Mouse (Mus musculus): Measurements from ENCODE around the gene Skint11. TPM values are rescaled to one million over a fixed set of nuclear protein-coding genes. Genes with fewer than 3 reads are reported as not detected.
"Not testable (repeated sequence)": the region's sequence is repeated elsewhere in the genome, so short reads cannot be mapped to it uniquely, and the experiment has no call there.

Gene Skint11
- not detected in 2 replicates for polyA plus RNA-seq (2015; fragmentation: Nextera tagmentation; extraction: Ambion mirVana)

- Histone ChIP-seq H3K9me3 (no peaks in the 10 kb centered on the region), H3K27me3 (replicated peaks) (no peaks in the 10 kb centered on the region), H3K4me3 (replicated peaks) (no peak within 1 kb of the TSS), H3K9ac (no peak within 1 kb of the TSS), H3K36me3 (no peaks in the 10 kb centered on the region), H3K4me2 (no peak within 1 kb of the TSS), H3K4me1 (no peaks in the 10 kb centered on the region), H3K27ac (no peak within 1 kb of the TSS)
- WGBS = 88% methylated on average over 1 of the region's 1 CpGs
- ATAC-seq (ENCODE audit: insufficient read depth, low FRiP score, low read depth) = no peak
These were observed at the start of gene Skint11 for GRCm38 (mm10) chr4:114163084-114163483. Gene Skint11, plus strand, starts transcription at chr4:114163384.

GRCm38 (mm10) chr4:114161149-114161548, 2.0 kb upstream of the Skint11 start:
- H3K4me2 ChIP-seq = no peak overlapping the region
- H3K4me3 ChIP-seq (replicated peaks) = no peak overlapping the region
- H3K4me1 ChIP-seq = no peaks in the 10 kb centered on the region
- no peak for ATAC-seq (ENCODE audit: insufficient read depth, low FRiP score, low read depth)
- H3K9ac ChIP-seq = no peak overlapping the region
- no peaks in the 10 kb centered on the region for H3K27me3 ChIP-seq (replicated peaks)
- H3K27ac ChIP-seq = no peak overlapping the region
- no peaks in the 10 kb centered on the region for H3K36me3 ChIP-seq
- no peaks in the 10 kb centered on the region for H3K9me3 ChIP-seq

GRCm38 (mm10) chr4:114172898-114173297, 9.7 kb downstream of the Skint11 start:
- H3K27me3 ChIP-seq (replicated peaks); H3K27ac ChIP-seq; H3K9ac ChIP-seq; H3K4me3 ChIP-seq (replicated peaks); ATAC-seq (ENCODE audit: insufficient read depth, low FRiP score, low read depth); H3K4me1 ChIP-seq; H3K36me3 ChIP-seq; H3K9me3 ChIP-seq; H3K4me2 ChIP-seq: not testable (repeated sequence)
- WGBS = 17% methylated on average over 6 of the region's 6 CpGs

- H3K27me3 ChIP-seq (replicated peaks); H3K4me2 ChIP-seq; H3K4me1 ChIP-seq; H3K4me3 ChIP-seq (replicated peaks); H3K9me3 ChIP-seq; ATAC-seq (ENCODE audit: insufficient read depth, low FRiP score, low read depth); H3K9ac ChIP-seq; H3K36me3 ChIP-seq; H3K27ac ChIP-seq: not testable (repeated sequence)
- WGBS = 50% methylated on average over 1 of the region's 1 CpGs
These were observed 93.7 kb downstream of the Skint11 start for GRCm38 (mm10) chr4:114256906-114257305.

Other genes with a start within 250 kb of the Skint11 start
- not detected in 2 replicates for gene Skint5, start 163.9 kb upstream of the Skint11 start, polyA plus RNA-seq (2015; fragmentation: Nextera tagmentation; extraction: Ambion mirVana)
- 0.64 and 0.86 TPM in 2 replicates for gene Trabd2b, start 243.3 kb downstream of the Skint11 start, polyA plus RNA-seq (2015; fragmentation: Nextera tagmentation; extraction: Ambion mirVana)

Data from stomach, embryonic 15.5 days (tissue).